Mouse (Mus musculus) liver, adult 2 months (tissue): ENCODE results near the gene Kif5c. TPM values are rescaled to one million over a fixed set of nuclear protein-coding genes. Genes with fewer than 3 reads are reported as not detected.

Experiments used
- DNase-seq: peaks from one replicate; pipeline ENCODE4 v3.0.0-alpha.2; 2011; ENCODE audit warnings: low read depth, low spot score; ENCODE audit errors: extremely low read depth
- H3K27ac ChIP-seq: fragments of 200-500 bp; replicated peaks from 2 replicates; pipeline ENCODE4 v1.5.1; 2012; ENCODE audit warnings: low read depth, mild to moderate bottlenecking, control low read depth, inconsistent platforms, low read length; ENCODE audit not compliant: insufficient read depth
- H3K27me3 ChIP-seq: fragments of 200-500 bp; 2 replicates; pipeline ENCODE4 v1.6.1; 2012; ENCODE audit warnings: mild to moderate bottlenecking, moderate library complexity, low read length, inconsistent platforms; ENCODE audit not compliant: control insufficient read depth, insufficient read depth
- H3K36me3 ChIP-seq: fragments of 200-500 bp; 2 replicates; pipeline ENCODE4 v1.6.1; 2012; ENCODE audit warnings: low read length, inconsistent platforms; ENCODE audit not compliant: control insufficient read depth, insufficient read depth
- H3K4me1 ChIP-seq: fragments of 200-500 bp; 2 replicates; pipeline ENCODE4 v1.6.1; 2011; ENCODE audit warnings: low read length; ENCODE audit not compliant: control insufficient read depth, insufficient read depth
- H3K4me3 ChIP-seq: fragments of 200-500 bp; 2 replicates; pipeline ENCODE4 v1.5.1; 2011; ENCODE audit warnings: low read depth, mild to moderate bottlenecking, control low read depth, low read length, moderate library complexity; ENCODE audit not compliant: insufficient read depth
- H3K79me2 ChIP-seq: fragments of 200-500 bp; 2 replicates; pipeline ENCODE4 v1.6.1; 2012; ENCODE audit warnings: inconsistent platforms, mild to moderate bottlenecking, low read length, moderate library complexity; ENCODE audit not compliant: control insufficient read depth, insufficient read depth
- H3K9ac ChIP-seq: fragments of 200-500 bp; 2 replicates; pipeline ENCODE4 v1.6.1; 2012; ENCODE audit warnings: low read depth, mild to moderate bottlenecking, control low read depth, inconsistent platforms, low read length
- CTCF ChIP-seq: fragments of 200-500 bp; IDR thresholded peaks from 2 replicates; pipeline ENCODE4 v1.5.1; 2011; ENCODE audit warnings: low read depth, low read length, control low read depth
- POLR2A ChIP-seq: fragments of 200-500 bp; IDR thresholded peaks from 2 replicates; pipeline ENCODE4 v1.6.1; 2011; ENCODE audit warnings: low read length, control low read depth; ENCODE audit not compliant: insufficient read depth; ENCODE audit errors: extremely low read depth
- WGBS: fragments of 180-500 bp; shearing (Covaris S2); methylation state at CpG from one replicate; pipeline ENCODE4 v1.1.7; 2018; 5-methylcytosine and 5-hydroxymethylcytosine counted together
- polyA plus RNA-seq: library from polyadenylated mRNA; depleted of rRNA; stranded (reverse); fragments of >200 nt; gene quantifications from 2 replicates; pipeline ENCODE4 v1.2.3, GENCODE M21; 2012
- total RNA-seq: library from RNA; depleted of rRNA; stranded (reverse); fragments of >200 nt; gene quantifications from 2 replicates; pipeline ENCODE4 v1.2.3, GENCODE M21; 2014

Kif5c gene
- total and polyA plus RNA-seq, 2 experiments = under 0.01 TPM; not detected in 1

DNA sequence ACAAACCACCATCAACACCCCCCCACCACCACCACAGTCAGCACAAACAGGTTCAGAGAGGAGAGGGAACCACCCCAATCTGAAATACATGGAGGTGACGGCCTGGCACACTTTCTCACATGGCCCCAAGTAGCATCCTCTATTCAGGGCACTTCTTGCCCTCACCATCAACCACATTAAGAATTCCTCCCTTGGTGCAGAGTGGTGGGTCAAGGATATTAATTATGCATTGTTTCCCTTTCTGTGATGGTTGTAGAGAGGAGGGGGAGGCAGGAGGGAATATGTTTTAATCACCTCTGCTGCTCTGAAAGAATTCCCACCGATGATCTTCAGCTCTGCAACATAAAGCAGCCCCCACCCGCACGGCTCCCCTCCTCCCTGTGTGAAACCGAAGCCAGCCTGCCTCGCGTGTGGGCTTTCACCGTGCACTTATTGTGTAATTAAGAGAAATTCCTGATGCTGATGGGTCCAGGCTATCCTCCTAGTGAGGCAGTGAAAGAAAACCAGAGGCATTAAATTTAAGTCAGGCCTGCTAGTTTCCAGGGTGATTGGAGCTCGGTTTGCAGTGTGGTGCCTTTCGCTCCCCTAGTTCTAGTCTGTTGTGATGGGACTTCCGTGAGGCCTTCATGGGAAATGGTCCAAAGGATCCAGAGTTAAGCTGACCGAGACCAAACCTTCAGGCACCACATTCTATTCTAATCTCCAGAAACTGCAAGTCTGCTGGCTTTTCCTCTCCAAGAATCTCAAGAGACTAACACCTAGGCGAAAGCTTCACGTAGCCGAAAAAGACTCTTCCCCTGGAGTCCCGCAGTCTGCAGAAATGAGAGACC is 60.3 kb downstream of the Kif5c start:
- Histone ChIP-seq H3K4me3 (no peak overlapping the region), H3K79me2 (no peaks in the 10 kb centered on the region), H3K36me3 (no peaks in the 10 kb centered on the region), H3K27ac (no peak overlapping the region), H3K9ac (no peak overlapping the region), H3K4me1 (no peaks in the 10 kb centered on the region), H3K27me3 (no peaks in the 10 kb centered on the region)
- no peak for TF ChIP-seq CTCF
- no peak for TF ChIP-seq POLR2A
- DNase-seq = no peak
- WGBS = 88% methylated on average over 16 of the region's 16 CpGs

DNA sequence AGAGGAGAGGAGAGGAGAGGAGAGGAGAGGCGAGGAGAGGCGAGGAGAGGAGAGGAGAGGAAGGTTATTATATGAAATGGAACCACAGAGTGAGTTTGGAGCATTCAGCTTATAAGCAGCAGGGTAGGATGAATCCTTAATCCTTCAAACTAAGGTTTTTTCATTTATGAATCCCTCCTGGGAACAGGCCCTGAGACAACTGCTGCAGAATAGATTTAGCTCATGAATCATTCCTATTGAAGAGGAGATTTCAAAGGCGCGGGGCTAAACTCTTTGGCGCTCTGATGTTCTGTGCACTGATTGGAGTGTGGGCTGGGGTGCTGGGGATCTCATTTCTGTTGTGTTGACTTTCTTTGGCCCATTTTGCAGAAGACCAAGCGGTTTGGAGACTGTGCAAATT is 63.7 kb downstream of the Kif5c start:
- Histone ChIP-seq H3K36me3 (no peaks in the 10 kb centered on the region), H3K27ac (no peak overlapping the region), H3K9ac (no peak overlapping the region), H3K4me3 (no peak overlapping the region), H3K4me1 (no peaks in the 10 kb centered on the region), H3K79me2 (no peaks in the 10 kb centered on the region), H3K27me3 (no peaks in the 10 kb centered on the region)
- WGBS = 85% methylated on average over 5 of the region's 6 CpGs
- TF ChIP-seq POLR2A = no peak
- TF ChIP-seq CTCF = no peak
- DNase-seq = no peak

DNA sequence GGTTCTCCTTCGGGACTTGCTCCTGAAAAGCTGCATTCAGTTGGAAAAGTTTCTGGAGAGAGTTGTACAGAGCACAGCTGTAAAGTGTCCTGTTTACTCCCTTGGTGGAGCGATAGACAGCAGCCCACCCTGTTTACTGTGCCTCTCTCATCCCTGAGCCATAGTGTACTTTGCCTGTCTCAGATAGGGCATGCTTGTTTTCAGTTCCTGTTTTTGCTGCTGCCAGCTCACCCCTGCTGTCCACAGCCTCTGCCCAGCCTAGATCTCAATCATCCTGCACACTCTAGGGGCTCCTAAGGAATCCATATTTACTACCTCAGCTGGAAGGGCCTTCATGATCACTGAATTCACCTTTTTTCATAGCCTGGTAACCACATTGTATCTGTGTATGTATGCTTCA is 65.7 kb downstream of the Kif5c start:
- H3K9ac ChIP-seq = no peak overlapping the region
- no peak for TF ChIP-seq CTCF
- no peak for TF ChIP-seq POLR2A
- 80% methylated on average over 2 of the region's 2 CpGs for WGBS
- no peak for DNase-seq
- H3K27me3 ChIP-seq = no peaks in the 10 kb centered on the region
- H3K79me2 ChIP-seq = no peaks in the 10 kb centered on the region
- H3K27ac ChIP-seq = no peak overlapping the region
- H3K36me3 ChIP-seq = no peaks in the 10 kb centered on the region
- no peaks in the 10 kb centered on the region for H3K4me1 ChIP-seq
- H3K4me3 ChIP-seq = no peak overlapping the region

DNA sequence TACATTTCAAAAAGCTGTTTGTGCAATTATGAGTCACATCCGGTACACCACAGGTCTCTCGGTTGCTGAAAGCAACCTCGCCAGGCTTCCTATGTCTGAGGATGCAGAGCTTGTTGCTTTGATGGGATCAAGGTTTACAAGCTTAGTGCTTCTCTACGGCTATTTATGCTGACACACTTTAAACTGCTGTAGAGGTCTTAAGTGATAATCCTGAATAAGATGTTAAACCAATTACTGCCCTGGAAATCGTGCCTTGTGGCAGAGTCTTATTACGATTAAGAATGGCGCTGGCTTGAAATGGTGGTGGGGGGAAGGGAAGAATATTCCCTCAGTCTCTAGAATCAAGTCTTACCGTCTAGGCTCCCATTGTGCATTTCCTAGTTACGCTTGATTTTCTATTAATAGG is 71.3 kb downstream of the Kif5c start:
- Histone ChIP-seq H3K4me1 (no peaks in the 10 kb centered on the region), H3K9ac (no peak overlapping the region), H3K36me3 (no peaks in the 10 kb centered on the region), H3K79me2 (no peaks in the 10 kb centered on the region), H3K27ac (no peak overlapping the region), H3K27me3 (no peaks in the 10 kb centered on the region), H3K4me3 (no peak overlapping the region)
- no peak for DNase-seq
- WGBS = 88% methylated on average over 9 of the region's 9 CpGs
- TF ChIP-seq CTCF (no peak), POLR2A (no peak)

DNA sequence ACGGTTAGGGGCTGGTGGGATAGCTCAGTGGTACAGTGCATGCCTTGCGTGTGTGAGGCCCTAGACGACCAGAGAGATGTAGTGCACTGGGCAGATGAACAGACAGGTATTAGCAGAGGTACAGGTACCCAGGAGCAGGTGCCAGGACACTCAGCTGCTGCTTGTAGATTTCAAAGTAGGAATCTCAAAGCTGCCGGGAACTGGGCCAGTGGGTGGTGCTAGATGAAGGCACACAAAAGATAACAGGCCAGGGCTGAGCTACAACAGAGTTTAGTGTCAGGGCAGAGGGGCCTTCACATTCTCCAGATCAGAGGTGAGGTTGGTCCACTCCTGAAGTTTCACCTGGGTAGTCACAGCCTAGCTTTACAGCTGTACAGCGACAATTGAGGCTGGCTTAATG is 72.3 kb downstream of the Kif5c start:
- Histone ChIP-seq H3K36me3 (no peaks in the 10 kb centered on the region), H3K4me3 (no peak overlapping the region), H3K9ac (no peak overlapping the region), H3K27ac (no peak overlapping the region), H3K27me3 (no peaks in the 10 kb centered on the region), H3K4me1 (no peaks in the 10 kb centered on the region), H3K79me2 (no peaks in the 10 kb centered on the region)
- no peak for DNase-seq
- WGBS = 74% methylated on average over 5 of the region's 5 CpGs
- TF ChIP-seq POLR2A (no peak), CTCF (no peak)

DNA sequence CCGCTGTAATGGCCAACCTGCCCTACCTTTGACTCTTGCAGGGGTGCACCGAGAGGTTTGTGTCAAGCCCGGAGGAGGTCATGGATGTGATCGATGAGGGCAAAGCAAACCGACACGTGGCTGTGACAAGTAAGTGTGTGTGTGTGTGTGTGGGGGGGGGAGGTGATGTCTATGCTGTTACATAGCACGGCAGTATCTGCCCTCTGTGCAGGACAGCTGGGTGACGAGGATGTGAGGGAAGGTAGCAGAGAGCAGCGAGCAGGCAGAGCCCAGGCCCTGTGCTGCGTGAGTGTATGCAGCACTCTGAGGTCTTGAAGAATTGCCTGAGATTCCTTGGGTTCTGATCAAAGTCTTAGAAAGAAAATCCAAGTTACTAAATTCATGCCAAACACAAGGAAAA is 75.6 kb downstream of the Kif5c start:
- no peak for DNase-seq
- TF ChIP-seq CTCF = no peak
- no peak for TF ChIP-seq POLR2A
- Histone ChIP-seq H3K4me3 (no peak overlapping the region), H3K36me3 (no peaks in the 10 kb centered on the region), H3K27me3 (no peaks in the 10 kb centered on the region), H3K27ac (no peak overlapping the region), H3K79me2 (no peaks in the 10 kb centered on the region), H3K4me1 (no peaks in the 10 kb centered on the region), H3K9ac (no peak overlapping the region)
- 69% methylated on average over 10 of the region's 10 CpGs for WGBS
